Mouse (Mus musculus): Measurements from ENCODE around the gene Rgs16.
A peak's percentile ranks its signal among the peaks of the same experiment; 100 is the strongest.

Rgs16 gene

GRCm38 (mm10) chr1:153740145-153740544 is at the start of gene Rgs16:
TSS of gene Rgs16 (plus strand) at chr1:153740349.
- peak; percentile 94 for DNase-seq

GRCm38 (mm10) chr1:153692526-153692925 is 47.6 kb upstream of the Rgs16 start:
- no peak for DNase-seq

- DNase-seq = no peak
Measured at GRCm38 (mm10) chr1:153694372-153695120, 45.6 kb upstream of the Rgs16 start.

- peak; percentile 79 for DNase-seq
Measured at GRCm38 (mm10) chr1:153695398-153695797, 44.8 kb upstream of the Rgs16 start.

DNA sequence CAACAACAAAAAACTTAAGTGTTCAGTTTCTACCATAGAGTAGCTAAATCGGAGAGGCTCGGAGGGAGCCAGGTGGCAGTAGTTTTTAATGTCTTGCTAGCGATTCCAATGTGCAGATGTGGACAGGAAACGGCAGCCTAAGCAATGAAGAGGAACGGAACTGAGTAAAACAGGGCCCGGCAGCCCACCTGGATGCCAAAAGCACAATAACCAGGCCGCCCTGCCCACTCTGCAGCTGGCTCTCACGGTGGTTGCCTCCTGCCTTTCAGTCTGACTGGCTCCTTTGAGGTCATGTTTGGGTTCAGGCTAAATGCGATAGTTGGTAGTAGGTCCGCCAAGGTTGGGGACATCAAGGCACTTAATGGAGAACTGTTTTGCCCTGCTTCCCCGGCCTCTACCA is 44.1 kb upstream of the Rgs16 start:
- DNase-seq = no peak

- DNase-seq = no peak
Measured at GRCm38 (mm10) chr1:153696541-153696940, 43.6 kb upstream of the Rgs16 start.

DNA sequence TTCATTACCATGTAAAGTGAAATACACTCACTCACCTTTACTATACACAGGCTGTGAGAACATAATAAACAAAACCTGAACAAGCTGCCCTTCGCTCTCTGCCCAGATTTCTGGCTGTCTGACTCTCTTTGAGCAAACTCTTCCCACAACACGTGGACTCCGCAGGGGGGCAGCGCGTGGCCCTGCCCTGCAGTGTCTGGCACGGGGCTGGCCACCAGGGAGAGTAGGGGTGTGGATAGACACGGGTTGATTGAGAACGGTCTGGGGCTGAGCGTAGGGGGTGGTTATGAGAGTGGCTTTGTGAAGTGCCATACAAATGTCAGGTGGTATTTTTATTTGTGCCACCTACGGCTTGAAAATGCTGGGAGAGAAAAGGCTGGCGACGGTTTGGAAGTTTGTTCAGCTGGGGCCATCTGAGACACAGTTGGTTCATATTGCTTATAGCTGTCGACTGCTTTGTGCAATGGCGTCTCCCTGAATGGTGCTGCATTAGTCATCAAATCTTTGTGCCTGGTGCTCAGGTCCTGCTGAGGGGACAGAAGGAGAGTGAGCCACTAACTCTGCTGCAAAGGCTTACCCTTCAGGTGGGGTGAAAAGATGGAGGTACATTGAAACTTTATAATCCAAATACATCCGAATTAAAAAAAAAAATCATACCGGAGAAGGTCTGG is 42.4 kb upstream of the Rgs16 start:
- peak; percentile 43 for DNase-seq

GRCm38 (mm10) chr1:153698311-153699084 is 41.7 kb upstream of the Rgs16 start:
- no peak for DNase-seq

GRCm38 (mm10) chr1:153700448-153701063 is 39.6 kb upstream of the Rgs16 start:
- DNase-seq = no peak

DNA sequence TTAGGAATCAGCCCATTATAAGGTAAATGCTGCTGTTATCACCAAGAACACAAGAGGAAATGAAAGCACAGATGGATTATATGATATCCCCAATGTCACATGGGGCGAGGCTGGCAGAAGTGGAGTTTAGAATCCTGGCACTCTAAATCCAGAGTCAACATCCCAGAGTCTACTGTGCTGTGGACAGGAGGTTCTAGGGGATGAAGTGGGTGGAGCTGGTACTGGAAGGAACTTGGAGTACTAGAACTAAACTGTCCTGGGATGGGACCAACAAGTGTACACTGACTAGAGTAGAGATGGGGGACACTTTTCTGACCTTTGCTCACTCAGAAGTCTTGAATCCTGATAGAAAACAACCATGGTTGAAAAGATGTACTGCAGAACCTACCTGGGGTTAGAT is 38.7 kb upstream of the Rgs16 start:
- DNase-seq = no peak

- DNase-seq = no peak
Measured at GRCm38 (mm10) chr1:153702166-153702852, 37.8 kb upstream of the Rgs16 start.

- no peak for DNase-seq
Measured at GRCm38 (mm10) chr1:153702853-153703410, 37.2 kb upstream of the Rgs16 start.

- DNase-seq = peak; percentile 94
Measured at GRCm38 (mm10) chr1:153703445-153703991, 36.6 kb upstream of the Rgs16 start.

GRCm38 (mm10) chr1:153704174-153704573 is 36.0 kb upstream of the Rgs16 start:
- DNase-seq = peak; percentile 79

GRCm38 (mm10) chr1:153704996-153705395 is 35.2 kb upstream of the Rgs16 start:
- DNase-seq = peak; percentile 82

- no peak for DNase-seq
Measured at GRCm38 (mm10) chr1:153708626-153709025, 31.5 kb upstream of the Rgs16 start.

GRCm38 (mm10) chr1:153709451-153709850 is 30.7 kb upstream of the Rgs16 start:
- DNase-seq = no peak

DNA sequence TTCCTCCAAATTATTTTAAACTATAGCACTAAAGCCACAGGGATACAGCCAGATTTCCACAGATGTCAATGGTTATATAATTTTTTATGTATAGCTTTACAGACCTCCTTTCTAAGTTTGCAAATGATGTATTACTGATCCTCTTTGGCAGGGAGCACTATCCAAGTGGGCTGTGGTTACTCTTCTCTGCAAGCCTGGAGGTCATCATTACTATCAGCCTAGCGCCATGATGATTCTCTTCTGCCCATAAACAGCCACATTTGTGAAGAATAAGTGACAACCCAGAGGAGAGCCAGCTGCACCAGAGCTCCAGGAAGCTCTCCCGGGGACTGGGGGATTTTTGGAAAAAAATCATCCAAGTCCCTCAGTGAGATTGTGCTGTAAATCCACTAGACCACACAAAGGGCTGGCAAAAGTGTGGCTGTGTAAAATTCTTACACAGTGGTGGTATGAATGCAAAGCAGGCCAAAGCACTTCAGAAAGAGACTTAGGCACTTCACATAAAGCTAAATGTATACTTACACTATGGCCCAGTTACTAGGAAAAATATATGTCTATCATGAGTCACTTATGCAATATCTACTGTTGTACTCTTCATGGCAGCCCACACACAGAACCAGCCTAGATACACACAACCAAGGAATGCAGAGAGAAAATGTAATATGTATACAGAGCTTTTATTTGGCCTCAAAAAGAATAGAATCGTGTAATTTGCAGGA is 28.4 kb upstream of the Rgs16 start:
- DNase-seq = no peak

DNA sequence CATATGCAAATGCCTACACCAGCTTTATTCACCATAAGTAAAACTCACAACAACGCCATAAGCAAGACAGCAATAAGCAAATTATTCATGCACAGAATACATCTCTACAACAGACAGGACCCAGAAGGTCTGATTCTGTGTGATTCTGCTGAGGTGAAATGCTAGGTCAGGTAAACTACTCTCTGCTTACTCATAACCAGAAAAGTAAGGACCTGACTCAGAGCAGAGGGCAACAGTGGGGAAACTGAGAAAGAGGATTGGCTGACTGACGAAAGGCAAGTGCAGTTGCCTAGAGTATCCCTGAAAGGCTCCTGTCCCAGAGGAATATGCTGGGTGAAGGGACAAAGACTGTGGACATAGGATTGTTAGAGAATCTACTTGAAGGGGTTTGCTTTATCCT is 27.5 kb upstream of the Rgs16 start:
- DNase-seq = no peak

GRCm38 (mm10) chr1:153717990-153718389 is 22.2 kb upstream of the Rgs16 start:
- DNase-seq = no peak

- DNase-seq = no peak
Measured at GRCm38 (mm10) chr1:153720935-153721334, 19.2 kb upstream of the Rgs16 start.
